Mouse (Mus musculus): ENCODE data around the gene Tmem119.

DNA sequence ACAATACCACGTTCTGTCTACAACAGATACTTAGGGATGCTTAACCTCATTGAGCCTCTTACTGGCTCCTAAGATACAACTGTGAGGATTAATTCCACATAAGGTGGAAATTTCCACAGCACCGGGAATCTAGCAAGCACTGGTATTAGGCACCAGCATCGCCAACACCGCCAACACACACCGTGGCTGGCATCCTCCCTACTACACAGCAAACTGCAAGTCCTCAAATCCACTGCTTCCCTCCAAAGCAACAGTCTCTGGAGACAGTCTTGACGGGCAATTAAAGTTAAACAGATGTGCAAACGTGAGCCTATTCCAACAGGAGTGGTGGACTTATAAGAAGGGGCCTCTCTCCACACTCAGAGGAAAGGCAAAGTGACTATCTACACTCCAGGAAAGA lies 19.1 kb downstream of the Tmem119 start:
- TF ChIP-seq POLR2A (IDR thresholded peaks at IDR 0.05; ENCODE audit: borderline replicate concordance, extremely low read depth, insufficient read depth, insufficient read length, poor library complexity, severe bottlenecking) (no peak), CTCF (IDR thresholded peaks at IDR 0.05; ENCODE audit: borderline replicate concordance, extremely low read depth, insufficient read depth, insufficient read length) (no peak)

All from brain, embryonic 14.5 days (tissue).